Mouse (Mus musculus): ENCODE results near the gene Cltc. TPM values are rescaled to one million over a fixed set of nuclear protein-coding genes. Genes with fewer than 3 reads are reported as not detected.
"Not testable (repeated sequence)": the region's sequence is repeated elsewhere in the genome, so short reads cannot be mapped to it uniquely, and the experiment has no call there.

Cltc gene
- polyA plus RNA-seq, 1 experiment = 374 TPM

GRCm38 (mm10) chr11:86739470-86739869 is 17.9 kb downstream of the Cltc start:
- no peak for DNase-seq (ENCODE audit: extremely low spot score in 1 of 2, low spot score in 1 of 2)

GRCm38 (mm10) chr11:86738956-86739355 is 18.4 kb downstream of the Cltc start:
- no peak for DNase-seq (ENCODE audit: extremely low spot score in 1 of 2, low spot score in 1 of 2)

- not testable (repeated sequence) for DNase-seq (ENCODE audit: extremely low spot score in 1 of 2, low spot score in 1 of 2)
Measured at GRCm38 (mm10) chr11:86738308-86738707, 19.1 kb downstream of the Cltc start.

- DNase-seq (ENCODE audit: extremely low spot score in 1 of 2, low spot score in 1 of 2) = no peak
Measured at GRCm38 (mm10) chr11:86737301-86738000, 19.9 kb downstream of the Cltc start.

- no peak for DNase-seq (ENCODE audit: extremely low spot score in 1 of 2, low spot score in 1 of 2)
Measured at GRCm38 (mm10) chr11:86734993-86735392, 22.4 kb downstream of the Cltc start.

GRCm38 (mm10) chr11:86734241-86734939 is 23.0 kb downstream of the Cltc start:
- DNase-seq (ENCODE audit: extremely low spot score in 1 of 2, low spot score in 1 of 2) = no peak

GRCm38 (mm10) chr11:86731443-86731842 is 25.9 kb downstream of the Cltc start:
- peak in 1 of 2 experiments; percentile 32 for DNase-seq (ENCODE audit: extremely low spot score in 1 of 2, low spot score in 1 of 2)

GRCm38 (mm10) chr11:86725607-86726006 is 31.8 kb downstream of the Cltc start:
- no peak for DNase-seq (ENCODE audit: extremely low spot score in 1 of 2, low spot score in 1 of 2)

- DNase-seq (ENCODE audit: extremely low spot score in 1 of 2, low spot score in 1 of 2) = no peak
Measured at GRCm38 (mm10) chr11:86724982-86725381, 32.4 kb downstream of the Cltc start.

- no peak for DNase-seq (ENCODE audit: extremely low spot score in 1 of 2, low spot score in 1 of 2)
Measured at GRCm38 (mm10) chr11:86724004-86724403, 33.4 kb downstream of the Cltc start.

GRCm38 (mm10) chr11:86719390-86719789 is 38.0 kb downstream of the Cltc start:
- DNase-seq (ENCODE audit: extremely low spot score in 1 of 2, low spot score in 1 of 2) = no peak

- DNase-seq (ENCODE audit: extremely low spot score in 1 of 2, low spot score in 1 of 2) = no peak
Measured at GRCm38 (mm10) chr11:86718369-86718768, 39.0 kb downstream of the Cltc start.

GRCm38 (mm10) chr11:86717306-86718065 is 39.9 kb downstream of the Cltc start:
- no peak for DNase-seq (ENCODE audit: extremely low spot score in 1 of 2, low spot score in 1 of 2)

- no peak for DNase-seq (ENCODE audit: extremely low spot score in 1 of 2, low spot score in 1 of 2)
Measured at GRCm38 (mm10) chr11:86714606-86715005, 42.8 kb downstream of the Cltc start.

GRCm38 (mm10) chr11:86701151-86701550 is 56.2 kb downstream of the Cltc start:
- DNase-seq (ENCODE audit: extremely low spot score in 1 of 2, low spot score in 1 of 2) = no peak

GRCm38 (mm10) chr11:86695461-86695860 is 61.9 kb downstream of the Cltc start:
- no peak for DNase-seq (ENCODE audit: extremely low spot score in 1 of 2, low spot score in 1 of 2)

GRCm38 (mm10) chr11:86692546-86692945 is 64.8 kb downstream of the Cltc start:
- no peak for DNase-seq (ENCODE audit: extremely low spot score in 1 of 2, low spot score in 1 of 2)

- DNase-seq (ENCODE audit: extremely low spot score in 1 of 2, low spot score in 1 of 2) = no peak
Measured at GRCm38 (mm10) chr11:86691956-86692355, 65.4 kb downstream of the Cltc start.

GRCm38 (mm10) chr11:86691482-86691881 is 65.9 kb downstream of the Cltc start:
- DNase-seq (ENCODE audit: extremely low spot score in 1 of 2, low spot score in 1 of 2) = no peak

GRCm38 (mm10) chr11:86690383-86690782 is 67.0 kb downstream of the Cltc start:
- DNase-seq (ENCODE audit: extremely low spot score in 1 of 2, low spot score in 1 of 2) = no peak

- no peak for DNase-seq (ENCODE audit: extremely low spot score in 1 of 2, low spot score in 1 of 2)
Measured at GRCm38 (mm10) chr11:86685366-86685765, 72.0 kb downstream of the Cltc start.

Measured in frontal cortex, adult 2 months (tissue).